Mouse (Mus musculus) myocyte (in vitro differentiated cells): ENCODE measurements around the gene Nfkbib.

Experiments
- E2F4 ChIP-seq: IDR thresholded peaks from one replicate; pipeline ENCODE4 v1.6.1; 2011; ENCODE audit warnings: mild to moderate bottlenecking, control low read depth, moderate library complexity; ENCODE audit not compliant: insufficient read depth
- MAX ChIP-seq: IDR thresholded peaks from one replicate; pipeline ENCODE4 v1.6.1; 2011; ENCODE audit warnings: low read depth, mild to moderate bottlenecking, control low read depth
- MYOD1 ChIP-seq, 3 experiments: IDR thresholded peaks; one replicate each; pipeline ENCODE4 v1.6.1; 2011; ENCODE audit warnings: control low read depth in 2 of 3, low read depth in 2 of 3, mild to moderate bottlenecking in 2 of 3, moderate library complexity in 1 of 3; ENCODE audit not compliant: insufficient read length in 2 of 3, control insufficient read depth in 1 of 3
- POLR2A ChIP-seq: IDR thresholded peaks from one replicate; pipeline ENCODE4 v1.6.1; 2011; ENCODE audit warnings: low read depth, mild to moderate bottlenecking, control low read depth, moderate library complexity; ENCODE audit not compliant: insufficient read length
- POLR2AphosphoS2 ChIP-seq: IDR thresholded peaks from one replicate; pipeline ENCODE4 v1.6.1; 2011; ENCODE audit warnings: low read depth, control low read depth; ENCODE audit not compliant: insufficient read length
- SRF ChIP-seq: IDR thresholded peaks from one replicate; pipeline ENCODE4 v1.6.1; 2011; ENCODE audit warnings: low read depth; ENCODE audit not compliant: control insufficient read depth, insufficient read length
- TCF12 ChIP-seq: IDR thresholded peaks from one replicate; pipeline ENCODE4 v1.6.1; 2011; ENCODE audit warnings: mild to moderate bottlenecking, control low read depth; ENCODE audit not compliant: poor library complexity, insufficient read depth, severe bottlenecking
- USF1 ChIP-seq: IDR thresholded peaks from one replicate; pipeline ENCODE4 v1.6.1; 2011; ENCODE audit warnings: low read depth, mild to moderate bottlenecking, control low read depth, moderate library complexity

- TF ChIP-seq POLR2A, result no peak
- no peak for TF ChIP-seq POLR2AphosphoS2
- TF ChIP-seq MAX, result no peak
- no peak for TF ChIP-seq TCF12
- no peak for TF ChIP-seq E2F4
- no peak for TF ChIP-seq SRF
- TF ChIP-seq USF1, result no peak
- TF ChIP-seq MYOD1 (IDR thresholded peaks at IDR 0.05; ENCODE audit: control insufficient read depth in 1 of 3, insufficient read length in 2 of 3, low read depth in 2 of 3), result no peak
Observed at GRCm38 (mm10) chr7:28785161-28785560, 17.8 kb upstream of the Nfkbib start.
